Mouse (Mus musculus) T-helper 1 cell (primary cell): Measurements from ENCODE around the gene Rpl19.

Experiments
- in situ Hi-C: fragments of 300-600 bp; cut with MboI, MseI; formaldehyde crosslinking; loops from one replicate; pipeline ENCODE4 v1.15.1; 2025; ENCODE audit warnings: high pct_unique_total_duplicates

The Rpl19 gene

DNA sequence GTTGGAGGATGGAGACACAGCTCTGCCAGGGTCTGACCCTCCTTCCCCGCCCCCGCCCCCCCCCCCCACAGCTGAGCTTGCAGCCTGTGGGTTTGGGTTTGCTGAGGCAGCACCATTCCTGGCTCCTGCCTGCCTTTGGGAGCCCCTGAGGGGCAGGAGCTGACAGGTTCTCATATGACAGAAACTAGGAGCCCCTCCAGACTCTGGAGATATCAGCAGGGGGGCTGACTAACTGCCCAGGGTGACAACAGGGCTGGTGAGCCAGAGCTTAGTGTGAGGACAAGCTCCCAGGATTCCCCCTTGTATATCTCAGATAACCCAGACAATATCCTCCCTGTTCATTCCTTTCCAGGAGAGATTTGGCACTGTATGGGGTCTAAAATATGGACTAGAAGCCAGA is 24.4 kb downstream of the Rpl19 start:
- in situ Hi-C loops: no loop called here

DNA sequence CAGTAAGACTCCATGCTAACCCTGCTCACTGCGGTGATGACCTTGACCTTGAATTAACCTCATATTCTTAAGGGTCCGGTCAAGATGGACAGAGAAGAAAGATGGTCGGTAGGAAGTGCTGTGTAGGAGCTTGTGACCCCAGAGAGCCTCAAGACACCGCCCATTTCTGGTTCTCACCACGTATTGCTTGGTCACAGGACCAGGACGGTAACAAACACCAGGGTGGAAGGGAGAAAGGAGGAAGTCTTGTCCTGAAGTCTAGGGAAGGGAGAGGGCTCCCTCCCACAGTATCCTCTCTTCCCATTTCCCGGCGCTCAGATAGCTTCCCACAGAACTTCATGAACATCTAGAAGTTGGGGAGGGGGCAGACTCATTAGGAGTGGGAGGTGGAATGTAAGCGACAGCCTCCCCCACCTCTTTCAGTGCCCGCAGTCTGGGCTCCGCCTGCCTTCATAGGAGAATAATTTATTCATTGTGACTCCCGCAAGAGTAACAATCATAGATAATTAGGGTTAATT is 25.2 kb downstream of the Rpl19 start:
- in situ Hi-C loops: no loop called here

DNA sequence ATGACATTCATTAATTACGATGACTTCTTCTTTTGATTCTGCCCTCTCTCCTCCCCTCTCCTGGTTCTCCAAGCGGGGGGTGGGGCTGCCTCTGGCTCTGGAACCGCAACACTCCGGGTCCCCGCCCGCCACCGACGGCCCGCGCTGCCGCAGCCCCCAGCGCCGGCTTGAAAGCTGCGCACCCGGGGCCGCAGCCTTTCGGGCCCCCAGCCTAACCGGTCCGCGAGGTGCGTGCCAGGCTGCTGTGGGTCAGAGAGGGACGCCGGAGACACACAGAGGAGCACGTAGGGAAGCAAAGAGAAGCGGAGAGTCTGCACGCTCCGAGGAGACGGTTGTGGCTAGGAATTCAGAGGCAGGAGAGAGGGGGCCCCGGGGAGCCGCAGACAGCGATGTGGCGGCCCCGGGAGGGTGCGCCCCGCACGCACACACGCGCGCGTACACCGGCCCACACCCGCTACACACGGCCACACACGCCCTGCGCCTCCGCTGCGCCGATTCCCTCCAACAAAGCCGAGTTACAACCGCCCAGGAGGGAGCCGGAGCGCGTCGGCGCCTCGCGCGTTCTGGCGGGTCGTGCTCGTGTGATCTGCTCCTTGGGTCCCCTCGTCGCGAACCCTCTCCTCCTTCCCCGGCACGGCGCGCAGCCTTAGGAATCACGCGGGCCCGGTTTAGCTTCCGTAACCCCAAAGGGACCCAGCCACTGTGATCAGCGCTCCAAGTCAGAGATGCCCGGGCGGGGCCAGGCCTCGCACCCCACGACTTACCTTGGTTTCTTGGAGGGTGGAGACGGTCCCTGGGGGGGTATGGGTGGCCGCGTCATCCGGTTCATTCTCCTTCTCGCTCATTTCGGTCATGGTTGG is 25.8 kb downstream of the Rpl19 start:
- in situ Hi-C loops: no loop called here

- in situ Hi-C loops: no loop called here
Observed at GRCm38 (mm10) chr11:98052989-98053834, 26.7 kb downstream of the Rpl19 start, which contains the start of gene Stac2. TSS of gene Stac2 (minus strand) at chr11:98053462.

DNA sequence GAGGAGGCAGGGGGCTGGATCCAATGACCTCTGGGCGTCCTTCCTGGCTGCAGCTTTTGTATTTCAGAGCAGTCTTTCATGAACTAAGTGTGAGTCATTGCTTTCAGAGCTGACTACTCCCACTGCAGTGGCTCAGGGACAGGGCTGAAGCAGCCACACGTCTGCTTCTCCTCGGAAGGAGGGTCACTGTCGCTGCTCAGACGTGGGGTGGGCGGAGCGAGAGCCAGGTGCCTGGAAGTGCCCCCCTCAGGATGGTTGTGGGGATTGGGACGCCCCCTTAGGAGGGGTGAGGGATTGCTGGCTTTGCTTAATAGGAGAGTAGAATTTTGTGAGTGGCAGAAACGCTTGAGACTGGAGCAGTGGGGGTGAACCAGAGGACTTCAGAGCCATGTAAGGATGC is 31.0 kb downstream of the Rpl19 start:
- in situ Hi-C loops: no loop called here

- in situ Hi-C loops: no loop called here
Observed at GRCm38 (mm10) chr11:98057998-98058397, 31.5 kb downstream of the Rpl19 start.

GRCm38 (mm10) chr11:98059662-98060061 is 33.2 kb downstream of the Rpl19 start:
- in situ Hi-C loops: no loop called here

GRCm38 (mm10) chr11:98060104-98060692 is 33.7 kb downstream of the Rpl19 start:
- in situ Hi-C loops: no loop called here

GRCm38 (mm10) chr11:98061441-98061840 is 34.9 kb downstream of the Rpl19 start:
- in situ Hi-C loops: no loop called here

DNA sequence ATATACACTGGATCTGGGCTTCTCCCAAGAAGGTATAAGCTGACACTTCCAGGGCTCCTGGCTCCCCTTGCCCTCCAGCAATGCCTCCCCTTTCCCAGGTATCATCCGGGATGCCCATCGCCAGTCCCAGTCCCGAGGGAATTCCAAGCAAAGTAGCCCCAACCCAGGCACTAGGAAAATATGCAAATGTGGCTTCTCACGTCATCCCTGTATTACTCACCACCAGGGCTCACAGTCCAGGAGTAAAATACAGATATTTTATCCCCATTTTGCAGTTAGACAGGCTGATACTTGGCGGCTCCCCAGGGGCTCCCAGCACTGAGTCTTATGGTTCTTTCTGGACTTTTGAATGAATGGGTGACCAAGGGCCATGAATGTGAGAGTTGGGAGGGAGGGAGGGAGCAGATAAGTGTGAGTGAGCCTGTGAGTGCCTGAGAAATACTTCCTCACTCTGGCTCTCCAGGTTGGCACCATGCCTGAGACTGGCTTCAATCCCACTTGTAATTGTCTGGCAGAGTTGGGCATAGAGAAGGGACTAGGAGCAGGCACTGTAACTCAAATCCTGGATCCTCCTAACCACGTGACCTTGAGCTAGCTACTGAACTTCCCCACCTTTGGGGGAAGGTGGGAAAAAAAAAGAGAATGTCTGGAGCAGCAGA is 35.5 kb downstream of the Rpl19 start:
- in situ Hi-C loops: no loop called here

GRCm38 (mm10) chr11:98066201-98066600 is 39.7 kb downstream of the Rpl19 start:
- in situ Hi-C loops: no loop called here

DNA sequence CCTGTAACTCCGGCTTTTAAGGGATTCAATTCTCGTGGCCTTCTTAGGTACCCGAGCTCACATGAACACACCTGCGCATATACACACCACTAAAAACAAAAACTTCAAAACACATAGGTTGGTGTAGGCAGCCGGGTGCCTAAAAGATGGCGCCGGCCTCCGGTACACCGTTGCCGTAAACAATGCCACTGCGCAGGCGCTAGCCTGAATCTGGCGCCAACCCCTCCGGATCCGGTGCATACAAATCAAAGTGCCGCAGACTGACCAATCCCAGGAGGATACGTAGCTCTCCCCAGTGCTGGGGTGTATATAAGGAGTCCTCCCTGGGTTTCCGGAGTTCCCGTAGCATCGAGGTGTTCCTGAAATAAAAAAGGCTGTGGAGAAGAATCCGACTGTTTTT is 40.7 kb downstream of the Rpl19 start:
- in situ Hi-C loops: no loop called here

GRCm38 (mm10) chr11:98073442-98073841 is 46.9 kb downstream of the Rpl19 start:
- in situ Hi-C loops: no loop called here

DNA sequence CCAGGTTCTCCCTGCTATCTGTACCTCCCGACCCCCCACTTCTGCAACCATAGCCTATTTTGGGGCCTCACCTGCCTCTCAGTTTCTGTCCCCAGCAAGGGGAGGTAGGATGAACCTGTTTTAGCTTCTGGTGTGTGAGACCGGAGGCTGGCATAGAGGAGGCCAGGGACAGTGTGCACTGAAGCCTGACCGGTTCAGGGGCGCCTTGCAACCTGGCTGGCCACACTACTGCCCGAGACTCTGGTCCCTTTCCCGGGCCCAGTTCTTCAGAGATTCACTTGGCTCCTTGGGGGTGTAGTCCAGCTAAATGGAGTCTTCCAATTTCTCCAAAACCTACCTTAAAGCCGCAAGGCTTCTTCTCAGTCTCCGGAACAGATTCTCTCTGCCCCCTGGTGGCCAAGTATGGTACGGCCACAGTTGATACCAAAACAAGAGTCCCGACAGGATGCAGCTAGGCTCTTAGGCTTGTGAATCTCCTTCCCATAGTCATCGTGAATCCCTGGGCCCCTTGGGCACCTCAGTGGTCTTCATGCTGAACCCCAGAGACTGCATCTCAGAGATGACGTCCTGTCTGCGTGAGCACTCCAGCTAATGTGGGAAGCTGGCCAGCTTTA is 48.8 kb downstream of the Rpl19 start:
- in situ Hi-C loops: no loop called here

DNA sequence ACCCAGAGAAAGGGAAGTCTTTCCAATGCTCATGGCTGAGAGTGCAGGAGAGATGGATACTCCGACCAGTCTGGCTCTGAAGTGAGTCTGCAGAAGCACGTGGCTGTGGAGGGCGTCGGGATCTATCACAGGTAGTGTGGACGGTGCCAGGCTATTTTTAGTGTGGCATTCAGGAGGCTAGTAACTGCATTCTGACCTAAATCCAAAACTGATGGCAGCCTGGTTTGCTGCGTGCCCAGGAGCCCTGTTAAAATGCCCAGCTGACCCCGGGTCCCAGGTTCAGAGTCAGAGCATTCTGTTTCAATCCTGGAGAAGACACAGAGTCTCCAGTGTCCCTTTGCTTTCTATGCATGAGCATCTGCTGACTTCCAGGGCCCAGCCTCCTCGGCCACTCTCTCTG is 50.6 kb downstream of the Rpl19 start:
- in situ Hi-C loops: no loop called here
